Mouse (Mus musculus) liver, embryonic 14.5 days (tissue): ENCODE measurements around the gene Ntn1. TPM values are rescaled to one million over a fixed set of nuclear protein-coding genes. Genes with fewer than 3 reads are reported as not detected.

Experiments used
- ATAC-seq: fragments of 200-750 bp; cut with Nextera tagmentation; 2 replicates; pipeline ENCODE4 v1.8.0; 2017; ENCODE audit warnings: moderate number of reproducible peaks, mild to moderate bottlenecking, moderate library complexity; ENCODE audit not compliant: insufficient read depth
- DNase-seq, 3 experiments: peaks; one replicate each; pipeline ENCODE4 v3.0.0-alpha.2; 2012 to 2013; ENCODE audit warnings: low read depth in 3 of 3, low spot score in 3 of 3
- H3K27ac ChIP-seq: fragments of 300-500 bp; sonication (generic); 2 replicates; pipeline ENCODE4 v1.5.1; 2014; ENCODE audit warnings: moderate library complexity, mild to moderate bottlenecking, control low read depth, inconsistent platforms
- H3K27me3 ChIP-seq: fragments of 300-500 bp; sonication (generic); 2 replicates; pipeline ENCODE4 v1.6.1; 2014; ENCODE audit warnings: mild to moderate bottlenecking, low read length, moderate library complexity; ENCODE audit not compliant: control insufficient read depth, insufficient read depth
- H3K36me3 ChIP-seq: fragments of 300-500 bp; sonication (generic); replicated peaks from 2 replicates; pipeline ENCODE4 v1.6.1; 2014; ENCODE audit warnings: low read depth; ENCODE audit not compliant: control insufficient read depth, insufficient read depth
- H3K4me1 ChIP-seq, 2 experiments: fragments of 200-500 bp in 1 of 2; fragments of 300-500 bp in 1 of 2; sonication (generic) in 1 of 2; replicated peaks; 2 replicates each; pipeline ENCODE4 v1.6.1; 2012 to 2014; ENCODE audit warnings: antibody characterized with exemption in 1 of 2, inconsistent platforms in 1 of 2, low read length in 1 of 2; ENCODE audit not compliant: control insufficient read depth in 2 of 2, insufficient read depth in 2 of 2
- H3K4me2 ChIP-seq: fragments of 300-500 bp; sonication (generic); 2 replicates; pipeline ENCODE4 v1.6.1; 2014; ENCODE audit warnings: low read depth, mild to moderate bottlenecking, control low read depth, moderate library complexity
- H3K4me3 ChIP-seq, 2 experiments: fragments of 200-500 bp in 1 of 2; fragments of 300-500 bp in 1 of 2; sonication (generic) in 1 of 2; 2 replicates each; pipeline ENCODE4 v1.5.1; 2012 to 2014; ENCODE audit warnings: low read depth in 2 of 2, low read length in 2 of 2, mild to moderate bottlenecking in 2 of 2, control low read depth in 1 of 2, inconsistent platforms in 1 of 2, moderate library complexity in 1 of 2; ENCODE audit not compliant: insufficient read depth in 1 of 2
- H3K9ac ChIP-seq: fragments of 300-500 bp; sonication (generic); replicated peaks from 2 replicates; pipeline ENCODE4 v1.6.1; 2014; ENCODE audit warnings: mild to moderate bottlenecking, control low read depth, moderate library complexity
- H3K9me3 ChIP-seq: fragments of 300-500 bp; sonication (generic); 2 replicates; pipeline ENCODE4 v1.6.1; 2016; ENCODE audit warnings: low read length, mixed read lengths; ENCODE audit not compliant: control insufficient read depth
- CTCF ChIP-seq: IDR thresholded peaks from 2 replicates; pipeline ENCODE4 v1.5.1; 2016; ENCODE audit warnings: antibody characterized with exemption, low read depth, control low read depth
- EP300 ChIP-seq: IDR thresholded peaks from 2 replicates; pipeline ENCODE4 v1.6.1; 2016; ENCODE audit warnings: antibody characterized with exemption, low read depth
- WGBS: fragments of 180-500 bp; shearing (Covaris S2); extraction: QIAGEN DNeasy Blood & Tissue Kit; methylation state at CpG from one replicate; pipeline ENCODE4 v1.1.7; 2014; ENCODE audit not compliant: insufficient replicate concordance; 5-methylcytosine and 5-hydroxymethylcytosine counted together
- polyA plus RNA-seq, 2 experiments: library from polyadenylated mRNA; depleted of rRNA in 1 of 2; stranded (reverse) in 1 of 2; unstranded in 1 of 2; fragments of >200 nt; fragmentation: Nextera tagmentation in 1 of 2; extraction: Ambion mirVana in 1 of 2; gene quantifications; 2 replicates each; pipeline versions ENCODE4 v1.2.1 to v1.2.3; 2012 to 2014

The Ntn1 gene
- polyA plus RNA-seq, 2 experiments = 0.06 to 0.15 TPM

DNA sequence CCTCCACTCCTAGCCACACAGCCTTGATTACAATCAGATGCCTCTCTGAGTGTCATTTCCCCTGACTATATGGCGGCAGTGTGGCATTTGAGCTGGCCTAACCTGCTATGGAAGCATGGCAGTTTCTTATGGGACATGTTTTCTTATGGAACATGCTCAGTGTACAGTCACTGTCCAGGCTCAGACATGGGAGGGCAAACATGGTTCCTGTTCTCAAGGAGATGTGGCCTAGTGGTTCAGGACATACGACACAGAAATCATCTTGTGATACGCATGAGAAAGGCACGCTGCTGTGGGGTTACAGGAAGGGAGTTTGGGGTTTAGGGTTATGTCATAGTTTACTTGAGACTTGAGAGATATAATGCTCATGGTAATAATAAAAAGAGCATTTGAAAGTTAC is 35.0 kb upstream of the Ntn1 start:
- no peak for ATAC-seq

GRCm38 (mm10) chr11:68434697-68435096 is 34.1 kb upstream of the Ntn1 start:
- 0 out of 4 replicates have a peak, but pooled peaks cover 0 to 2% of the 10 kb centered on the region in 2 experiments for H3K4me1 ChIP-seq
- no peak overlapping the region for H3K27ac ChIP-seq
- H3K9ac ChIP-seq = no peak overlapping the region
- ATAC-seq (no peak), DNase-seq (no peak)
- TF ChIP-seq CTCF (no peak), EP300 (no peak)
- H3K4me2 ChIP-seq = no peak overlapping the region
- no peaks in the 10 kb centered on the region for H3K36me3 ChIP-seq
- WGBS = 38% methylated on average over 2 of the region's 2 CpGs
- no peaks in the 10 kb centered on the region for H3K9me3 ChIP-seq
- H3K27me3 ChIP-seq = peaks cover 3% of the 10 kb centered on the region
- no peak overlapping the region for H3K4me3 ChIP-seq

More for the DNA sequence above, 35.0 kb upstream of the Ntn1 start:
- TF ChIP-seq CTCF (no peak), EP300 (no peak)
- H3K9ac ChIP-seq = no peak overlapping the region
- H3K27me3 ChIP-seq = peaks cover 3% of the 10 kb centered on the region
- 0 out of 4 replicates have a peak, but pooled peaks cover 0 to 2% of the 10 kb centered on the region in 2 experiments for H3K4me1 ChIP-seq
- no peaks in the 10 kb centered on the region for H3K9me3 ChIP-seq
- WGBS = 60% methylated on average over 4 of the region's 4 CpGs
- no peak overlapping the region for H3K4me2 ChIP-seq
- H3K4me3 ChIP-seq = no peak overlapping the region
- H3K36me3 ChIP-seq = no peaks in the 10 kb centered on the region
- DNase-seq = no peak
- H3K27ac ChIP-seq = no peak overlapping the region

- no peak overlapping the region for H3K4me2 ChIP-seq
- H3K9ac ChIP-seq = no peak overlapping the region
- ATAC-seq = no peak
- no peaks in the 10 kb centered on the region for H3K36me3 ChIP-seq
- no peak overlapping the region for H3K27ac ChIP-seq
- no peak for TF ChIP-seq EP300
- no peak for TF ChIP-seq CTCF
- no peak for DNase-seq
- H3K27me3 ChIP-seq = peaks cover 3% of the 10 kb centered on the region
- WGBS = 65% methylated on average over 5 of the region's 5 CpGs
- H3K9me3 ChIP-seq = no peaks in the 10 kb centered on the region
- 0 out of 4 replicates have a peak, but pooled peaks cover 0 to 2% of the 10 kb centered on the region in 2 experiments for H3K4me1 ChIP-seq
- H3K4me3 ChIP-seq = no peak overlapping the region
Measured at GRCm38 (mm10) chr11:68433534-68433933, 32.9 kb upstream of the Ntn1 start.

DNA sequence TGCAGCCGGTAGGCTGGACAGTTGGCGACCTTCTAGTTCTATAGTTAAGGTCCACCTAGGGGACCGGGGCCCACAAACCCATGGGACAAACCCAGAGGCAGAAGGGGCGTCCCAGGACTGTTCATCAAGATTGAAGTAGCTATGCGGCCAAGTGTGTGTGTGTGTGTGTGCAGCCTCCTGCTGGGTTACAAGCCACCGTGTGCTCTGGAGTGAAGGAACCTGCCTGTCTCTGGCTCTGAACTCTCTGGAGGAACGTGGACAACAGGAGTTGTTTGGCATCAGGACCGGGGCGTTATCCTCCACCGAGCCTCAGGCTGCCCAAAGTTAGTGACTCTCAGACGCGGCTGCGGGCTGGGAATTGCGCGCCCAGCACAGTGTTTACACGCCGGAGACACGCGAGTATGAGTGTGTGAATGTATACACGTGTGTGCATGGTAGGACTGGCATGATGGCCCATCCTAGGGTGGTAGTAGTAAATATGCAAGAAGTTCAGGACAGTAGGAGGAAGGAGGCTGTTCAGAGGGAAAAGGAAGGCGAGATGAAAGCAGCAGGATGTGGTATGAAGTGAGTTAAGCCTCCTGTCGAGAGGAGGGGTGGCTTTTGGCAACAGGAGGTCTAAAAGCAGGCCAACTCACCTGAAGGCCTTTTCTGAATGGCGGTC is 31.9 kb upstream of the Ntn1 start:
- Histone ChIP-seq H3K4me3 (peak overlapping the region; percentile 32 to 36), H3K4me1 (0 out of 4 replicates have a peak, but pooled peaks cover 0 to 2% of the 10 kb centered on the region in 2 experiments), H3K9me3 (no peaks in the 10 kb centered on the region), H3K27ac (no peak overlapping the region), H3K4me2 (peak overlapping the region; percentile 36), H3K27me3 (peaks cover 3% of the 10 kb centered on the region), H3K36me3 (no peaks in the 10 kb centered on the region), H3K9ac (no peak overlapping the region)
- ATAC-seq (no peak), DNase-seq (no peak)
- TF ChIP-seq EP300 = no peak
- TF ChIP-seq CTCF = no peak
- 14% methylated on average over 23 of the region's 23 CpGs for WGBS

- Histone ChIP-seq H3K4me2 (peak within 1 kb of the TSS; percentile 36), H3K4me3 (peak within 1 kb of the TSS; percentile 36 to 50), H3K27me3 (peaks cover 3% of the 10 kb centered on the region), H3K9me3 (no peaks in the 10 kb centered on the region), H3K4me1 (0 out of 4 replicates have a peak, but pooled peaks cover 0 to 2% of the 10 kb centered on the region in 2 experiments), H3K9ac (no peak within 1 kb of the TSS), H3K27ac (no peak within 1 kb of the TSS), H3K36me3 (no peaks in the 10 kb centered on the region)
- TF ChIP-seq EP300 = no peak
- peak; percentile 70 for TF ChIP-seq CTCF
- DNase-seq (peak; percentile 40 to 46 (median 45)), ATAC-seq (peak; percentile 65)
- 2% methylated on average over 34 of the region's 35 CpGs for WGBS
Measured at GRCm38 (mm10) chr11:68431699-68432360, 31.2 kb upstream of the Ntn1 start, which contains the start of gene Pik3r5. Gene Pik3r5 (plus strand): TSS chr11:68432121.
